Mouse (Mus musculus): ENCODE data around the gene Cdk10. TPM values are rescaled to one million over a fixed set of nuclear protein-coding genes. Genes with fewer than 3 reads are reported as not detected.
A peak's percentile ranks its signal among the peaks of the same experiment; 100 is the strongest.
"Not testable (repeated sequence)": the region's sequence is repeated elsewhere in the genome, so short reads cannot be mapped to it uniquely, and the experiment has no call there.

The Cdk10 gene
- 58.8 and 64.5 TPM in 2 replicates for polyA plus RNA-seq (2012; rRNA removed)

DNA sequence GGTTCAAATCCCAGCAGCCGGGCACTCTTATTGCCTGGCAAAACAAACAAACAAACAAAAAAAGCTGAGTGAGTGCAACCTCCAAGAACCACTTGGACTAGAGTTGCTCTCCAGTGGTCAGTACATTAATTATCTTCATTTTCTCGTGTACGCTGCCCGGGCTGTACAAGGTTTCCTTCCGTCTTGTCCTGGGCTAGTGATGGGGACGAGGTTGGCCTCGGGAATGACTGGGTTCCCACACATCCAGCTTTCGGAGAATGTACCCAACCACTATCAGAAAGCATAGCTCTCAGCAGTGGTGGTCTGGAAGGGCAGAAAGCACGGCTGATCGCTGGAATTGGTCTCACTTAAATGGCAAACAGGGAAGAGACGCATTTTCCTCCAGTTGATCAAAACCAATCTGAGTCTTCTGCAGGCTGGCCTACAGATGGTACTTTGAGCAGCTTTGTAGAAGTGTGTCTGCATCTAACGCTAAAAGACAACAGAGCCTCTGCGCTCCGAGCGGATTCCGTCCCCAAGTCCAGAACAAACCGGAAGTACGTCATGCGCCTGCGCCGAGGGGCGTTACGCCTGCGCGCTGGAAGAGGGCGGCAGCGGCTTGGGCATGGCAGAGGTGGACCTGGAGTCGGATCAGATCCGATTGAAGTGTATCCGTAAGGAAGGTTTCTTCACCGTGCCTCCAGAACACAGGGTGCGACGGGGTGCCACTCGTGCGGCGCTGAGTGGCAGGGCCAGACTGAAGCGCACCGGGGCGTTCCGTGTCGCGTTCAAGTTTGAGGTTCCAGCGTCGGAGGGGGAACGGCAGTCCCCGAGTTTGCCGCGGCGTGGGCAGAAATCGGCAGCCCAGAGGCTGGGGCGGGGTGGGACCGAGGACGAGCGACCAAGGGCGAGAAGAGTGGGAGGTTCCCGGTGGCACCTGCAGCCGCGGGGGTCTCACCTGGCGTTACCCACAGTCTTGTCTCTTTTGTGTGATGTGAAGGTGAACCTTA, at the start of gene Cdk10:
Cdk10 (plus strand) TSS at position 565 of the 989 bp plus-strand sequence.
- no peak for DNase-seq (ENCODE audit: low read depth)

GRCm38 (mm10) chr8:123181391-123181790, 43.3 kb upstream of the Cdk10 start:
- DNase-seq (ENCODE audit: low read depth) = no peak

DNA sequence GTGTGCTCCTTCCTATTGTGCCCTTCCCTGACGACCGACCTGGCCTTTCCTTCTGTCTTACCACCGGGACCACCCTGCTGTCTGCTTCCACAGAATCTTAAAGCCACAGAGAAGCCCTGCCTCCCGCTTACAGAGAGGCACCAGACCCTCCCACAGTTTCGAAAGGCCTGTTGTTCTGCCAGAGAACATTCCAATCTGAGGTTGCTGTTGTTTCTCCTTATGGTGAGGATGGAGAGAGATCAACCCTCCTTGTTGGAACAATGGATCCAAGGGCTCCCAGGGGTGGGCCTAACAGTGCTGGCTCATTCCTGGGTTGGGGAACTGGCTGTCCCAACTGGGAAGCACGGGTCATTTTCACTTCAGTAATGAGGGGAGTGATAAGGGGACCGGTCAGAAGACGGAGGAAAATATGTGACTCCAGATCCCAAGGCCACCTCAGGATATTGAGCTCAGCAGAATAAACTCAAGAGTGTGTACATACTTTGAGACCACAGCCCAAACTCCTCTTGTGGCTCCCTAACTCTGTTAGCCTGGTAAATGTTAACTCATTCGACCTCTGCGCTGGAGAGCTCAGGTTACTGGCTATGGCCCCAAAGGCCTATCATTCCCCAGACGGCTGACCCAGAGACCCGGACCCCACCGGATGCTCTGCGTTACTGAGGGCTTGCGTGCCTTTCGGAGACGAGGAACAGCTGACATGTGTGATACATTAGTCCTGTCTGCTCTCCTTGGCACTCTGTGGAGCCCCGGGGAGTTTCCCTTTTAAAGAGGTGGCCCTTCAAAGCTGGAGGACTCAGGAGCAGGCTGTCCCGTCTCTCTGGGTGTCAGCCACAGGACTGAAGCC, 38.9 kb upstream of the Cdk10 start, which contains the start of gene Dpep1:
Dpep1 (plus strand) TSS at position 677 of the 844 bp plus-strand sequence.
- DNase-seq (ENCODE audit: low read depth) = no peak

- DNase-seq (ENCODE audit: low read depth) = no peak
Measured at GRCm38 (mm10) chr8:123188006-123188405, 36.6 kb upstream of the Cdk10 start.

DNA sequence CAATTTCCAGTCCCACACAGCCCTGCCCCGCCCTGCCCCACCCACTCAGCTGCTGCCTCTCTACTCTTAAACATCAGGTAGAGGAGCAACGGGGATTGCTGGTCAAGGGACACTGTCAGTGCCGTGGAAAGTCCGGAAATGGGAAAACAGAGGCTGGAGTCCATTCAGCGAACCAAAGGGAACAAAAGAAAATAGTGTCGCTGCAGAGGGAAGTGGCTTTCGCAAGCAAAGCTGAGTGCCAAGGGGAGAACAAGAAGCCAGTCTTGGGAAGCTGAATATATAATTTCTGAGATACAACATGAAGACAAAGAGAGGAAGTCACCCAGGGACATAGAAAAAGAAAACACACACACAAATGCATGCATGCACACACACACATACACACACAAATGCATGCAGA, 35.8 kb upstream of the Cdk10 start:
- no peak for DNase-seq (ENCODE audit: low read depth)

GRCm38 (mm10) chr8:123190678-123191077, 34.0 kb upstream of the Cdk10 start:
- DNase-seq (ENCODE audit: low read depth) = peak; percentile 84

DNA sequence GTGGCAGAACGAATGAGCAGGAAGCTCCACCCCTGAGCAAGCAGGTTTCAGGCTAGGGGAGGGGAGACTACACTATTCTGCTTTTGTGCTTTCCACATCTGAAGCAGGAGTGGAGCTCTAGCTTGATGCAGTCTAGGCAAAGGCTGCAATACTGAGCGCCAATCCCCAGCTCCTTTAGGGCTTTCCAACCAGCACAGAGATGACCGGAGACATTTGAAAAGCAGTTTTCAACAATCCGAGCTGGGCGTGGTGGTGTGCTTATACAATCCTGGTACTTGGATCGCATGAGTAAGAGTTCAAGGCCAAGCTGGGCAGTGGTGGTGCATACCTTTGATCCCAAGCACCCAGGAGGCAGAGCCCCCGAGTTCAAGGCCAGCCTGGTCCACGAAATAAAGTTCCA, 32.7 kb upstream of the Cdk10 start:
- DNase-seq (ENCODE audit: low read depth) = no peak

GRCm38 (mm10) chr8:123193771-123194170, 30.9 kb upstream of the Cdk10 start:
- DNase-seq (ENCODE audit: low read depth) = no peak

GRCm38 (mm10) chr8:123197016-123197415, 27.6 kb upstream of the Cdk10 start:
- not testable (repeated sequence) for DNase-seq (ENCODE audit: low read depth)

DNA sequence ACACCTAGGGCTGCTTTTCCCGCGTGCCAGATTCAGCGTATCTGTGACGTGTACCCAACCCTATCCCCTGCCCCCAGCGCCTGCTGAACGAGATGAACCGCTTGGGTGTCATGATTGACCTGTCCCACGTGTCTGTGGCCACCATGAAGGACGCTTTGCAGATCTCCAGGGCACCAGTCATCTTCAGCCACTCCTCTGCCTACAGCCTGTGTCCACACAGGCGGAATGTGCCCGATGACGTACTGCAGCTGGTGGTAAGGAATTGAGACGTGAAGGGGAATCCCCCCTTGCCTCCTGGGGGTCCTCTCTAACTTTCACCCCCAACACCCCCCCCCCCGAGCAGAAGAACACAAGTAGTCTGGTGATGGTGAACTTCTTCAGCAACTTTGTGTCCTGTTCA, 24.8 kb upstream of the Cdk10 start:
- DNase-seq (ENCODE audit: low read depth) = no peak

DNA sequence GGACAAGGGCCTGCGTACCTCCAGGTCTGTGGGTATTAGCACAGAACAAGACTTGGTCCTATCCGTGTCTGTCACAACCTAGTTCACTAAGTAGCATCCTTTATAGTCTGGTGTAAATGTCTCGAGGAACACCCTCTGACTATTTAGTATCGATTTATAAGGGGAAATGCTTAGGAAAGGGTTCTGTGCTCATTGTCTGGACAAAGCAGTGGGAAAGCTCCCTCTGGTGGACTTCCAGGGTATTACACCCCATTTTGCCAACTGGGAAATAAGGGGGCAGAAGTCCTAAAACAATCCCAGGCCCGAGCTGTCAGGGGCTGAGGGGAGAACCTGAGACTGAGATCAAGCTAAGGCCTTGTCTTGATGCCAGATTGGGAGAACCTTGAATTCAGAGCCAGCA, 22.4 kb upstream of the Cdk10 start:
- DNase-seq (ENCODE audit: low read depth) = no peak

DNA sequence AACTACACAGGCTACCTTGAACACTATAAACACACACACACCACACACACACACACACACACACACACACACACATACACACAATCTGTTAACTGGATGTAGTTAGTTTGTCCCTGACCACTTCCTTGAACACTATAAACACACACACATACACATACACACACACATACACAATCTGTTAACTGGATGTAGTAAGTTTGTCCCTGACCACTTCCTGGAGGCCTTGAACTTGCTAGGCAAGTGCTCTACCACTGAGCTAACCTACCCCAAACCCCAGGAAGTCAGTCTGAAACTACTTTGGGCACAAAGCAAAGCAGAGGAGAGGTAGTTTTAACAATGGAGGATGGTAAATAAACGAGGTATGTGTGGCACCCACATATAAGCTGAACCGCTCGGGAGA, 21.1 kb upstream of the Cdk10 start:
- no peak for DNase-seq (ENCODE audit: low read depth)

DNA sequence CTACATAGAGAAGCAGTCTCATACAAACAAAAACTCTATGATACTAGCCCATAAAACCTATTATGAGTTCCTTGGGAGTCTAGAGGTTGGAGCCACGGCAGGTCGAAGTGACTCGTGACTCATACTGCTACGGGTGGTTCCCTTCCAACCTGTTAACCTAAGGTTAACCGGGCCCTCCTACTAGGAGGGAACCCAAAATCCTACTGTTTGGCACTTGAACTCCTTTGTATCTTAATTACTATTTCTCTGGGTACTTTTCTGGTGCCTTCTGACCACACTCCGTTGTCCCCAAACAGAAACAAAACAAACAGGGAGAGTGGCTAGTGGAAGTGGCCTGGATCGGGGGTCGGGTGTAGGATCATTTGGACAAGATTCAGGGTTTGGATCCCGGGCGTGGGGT, 12.8 kb upstream of the Cdk10 start:
- DNase-seq (ENCODE audit: low read depth) = no peak

DNA sequence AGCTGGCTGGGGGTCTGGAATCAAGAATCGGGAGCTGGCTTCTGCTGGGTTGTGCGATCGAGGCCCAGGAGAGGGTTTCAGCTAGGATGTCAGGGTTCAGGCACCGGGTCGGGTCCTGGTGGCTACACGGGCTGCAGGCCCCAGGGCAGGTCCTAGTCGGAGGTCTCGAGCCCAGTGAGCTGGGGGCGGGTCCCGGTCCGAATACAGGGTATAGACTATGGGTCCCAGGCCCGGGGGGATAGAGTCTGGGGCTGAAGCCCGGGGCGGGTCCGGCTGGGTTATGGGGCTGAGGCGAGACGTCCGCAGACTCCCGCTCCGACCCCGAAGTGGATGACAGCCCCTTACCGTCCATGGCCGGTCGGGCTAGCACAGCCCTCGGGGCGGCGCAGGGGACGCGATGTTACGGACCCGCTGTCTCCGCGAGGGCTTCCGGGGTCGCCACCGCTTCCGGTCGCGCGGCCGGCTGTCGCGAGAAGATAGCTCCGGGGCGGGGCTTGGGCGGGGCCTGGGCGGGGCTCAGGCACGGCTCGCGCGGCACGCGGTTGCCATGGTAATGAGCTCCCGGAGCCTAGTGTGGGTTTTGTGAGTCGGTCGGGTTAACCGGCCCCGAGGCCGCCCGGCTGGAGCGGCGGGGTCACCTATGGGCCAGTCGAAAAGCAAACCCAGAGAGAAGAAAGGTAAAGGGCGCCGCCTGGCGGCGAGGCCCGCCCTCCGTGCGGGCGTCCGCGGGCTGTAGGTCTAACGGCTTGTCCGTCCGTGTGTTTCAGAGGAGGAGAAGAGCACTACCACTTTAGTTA, 12.1 kb upstream of the Cdk10 start, which contains the start of the genes Chmp1a and Spata33:
Chmp1a (minus strand) TSS at position 443 of the 797 bp plus-strand sequence.
Spata33 (plus strand) TSS at position 512 of the 797 bp plus-strand sequence.
- no peak for DNase-seq (ENCODE audit: low read depth)

DNA sequence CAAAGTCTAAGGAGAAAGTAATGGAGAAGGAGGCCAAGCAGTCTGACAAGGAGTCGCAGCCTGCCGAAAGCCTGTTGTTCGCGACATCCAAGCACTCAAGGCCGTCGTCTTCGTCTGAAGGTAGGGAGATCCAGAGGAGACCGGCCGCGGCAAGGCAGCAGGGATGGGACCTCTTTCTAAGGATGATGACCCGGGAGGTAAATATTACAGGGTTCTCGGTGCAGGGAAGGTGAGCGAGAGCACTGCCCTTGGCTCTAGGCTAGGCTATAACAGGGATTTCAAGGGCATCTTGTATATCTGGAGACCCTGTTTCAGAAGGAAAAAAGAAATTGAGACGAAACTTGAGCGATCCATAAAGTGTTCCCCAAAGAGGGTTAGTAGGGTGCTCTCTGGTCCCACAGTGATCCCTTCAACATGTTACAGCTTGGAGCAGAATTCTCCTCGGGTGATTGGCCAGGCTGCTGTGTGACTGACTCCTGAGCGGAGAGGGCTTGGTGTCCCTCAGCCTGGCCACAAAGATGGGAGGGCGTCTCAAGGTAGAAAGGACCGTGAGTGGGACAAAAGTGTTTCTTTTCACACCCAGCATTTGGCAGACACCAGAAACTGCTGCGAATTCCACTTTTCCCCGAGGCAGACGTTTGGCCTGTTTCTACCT, 11.4 kb upstream of the Cdk10 start:
- no peak for DNase-seq (ENCODE audit: low read depth)

GRCm38 (mm10) chr8:123215430-123215829, 9.2 kb upstream of the Cdk10 start:
- DNase-seq (ENCODE audit: low read depth) = no peak

DNA sequence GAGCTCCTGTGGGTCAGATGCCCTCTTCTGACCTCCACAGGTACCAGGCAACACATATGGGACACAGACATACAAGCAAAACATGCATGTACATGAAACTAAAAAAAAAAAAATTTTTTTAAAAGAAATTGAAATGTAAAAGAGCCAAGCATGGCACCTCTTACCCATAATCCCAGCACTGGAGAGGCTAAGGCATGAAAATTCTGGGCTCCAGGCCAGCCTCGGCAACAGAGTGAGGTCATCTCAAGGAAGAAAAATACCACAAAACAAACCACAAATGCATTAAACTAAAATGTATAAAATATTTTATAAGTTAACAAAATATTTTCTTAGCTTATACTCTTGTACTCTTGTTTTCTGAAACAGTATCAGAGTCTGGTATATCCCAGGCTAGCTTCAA, 3.7 kb upstream of the Cdk10 start:
- no peak for DNase-seq (ENCODE audit: low read depth)

- DNase-seq (ENCODE audit: low read depth) = no peak
Measured at GRCm38 (mm10) chr8:123228416-123228815, 3.8 kb downstream of the Cdk10 start.

DNA sequence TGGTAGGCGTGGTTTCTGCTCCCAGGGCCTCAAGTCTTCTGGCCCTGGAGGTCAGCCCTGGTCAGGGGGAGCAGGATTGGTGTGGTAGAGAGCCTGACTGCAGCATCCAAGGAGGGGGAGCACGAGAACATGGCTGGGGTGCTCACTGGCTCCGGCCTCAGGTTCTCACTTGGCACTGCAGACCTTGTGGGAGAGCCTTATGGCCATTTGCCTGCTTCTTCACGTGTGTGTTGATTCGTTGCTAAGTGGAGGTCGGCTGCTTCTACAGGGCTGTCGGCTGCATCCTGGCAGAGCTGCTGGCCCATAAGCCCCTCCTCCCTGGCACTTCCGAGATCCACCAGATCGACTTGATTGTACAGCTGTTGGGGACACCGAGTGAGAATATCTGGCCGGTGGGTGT, 5.7 kb downstream of the Cdk10 start:
- DNase-seq (ENCODE audit: low read depth) = not testable (repeated sequence)

GRCm38 (mm10) chr8:123231742-123232141, 7.1 kb downstream of the Cdk10 start:
- DNase-seq (ENCODE audit: low read depth) = no peak

DNA sequence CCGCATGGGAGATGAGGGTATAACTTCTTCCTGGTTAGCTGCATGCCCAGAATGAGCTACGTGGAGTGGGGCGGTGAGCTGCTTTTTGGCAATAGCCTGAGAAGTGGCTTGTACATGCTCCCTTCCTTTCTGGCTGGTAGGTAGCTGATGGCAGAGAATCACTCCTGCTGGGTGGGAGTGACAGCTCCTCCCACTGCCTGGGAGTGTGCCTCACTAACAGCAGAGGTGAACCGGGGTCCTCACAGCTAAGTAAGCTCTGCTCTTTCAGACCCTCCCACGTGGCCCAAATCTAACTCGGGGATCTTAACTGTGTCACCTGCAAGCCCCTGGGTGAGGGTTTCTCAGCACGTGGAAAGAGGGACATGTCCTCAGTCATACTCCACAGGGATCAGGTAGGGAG, 7.9 kb downstream of the Cdk10 start:
- DNase-seq (ENCODE audit: low read depth) = no peak
